Mouse (Mus musculus) cortical plate, adult 2 months (tissue): Measurements from ENCODE around the gene Agtrap.

ENCODE experiments used
- CTCF ChIP-seq: fragments of 200-500 bp; IDR thresholded peaks from 2 replicates; pipeline ENCODE4 v1.5.1; 2011; ENCODE audit warnings: mild to moderate bottlenecking, control low read depth, low read length; ENCODE audit not compliant: insufficient read depth; ENCODE audit errors: extremely low read depth
- POLR2A ChIP-seq: fragments of 200-500 bp; IDR thresholded peaks from 2 replicates; pipeline ENCODE4 v1.6.1; 2011; ENCODE audit warnings: mild to moderate bottlenecking, low read length, control low read depth; ENCODE audit not compliant: insufficient read depth; ENCODE audit errors: extremely low read depth

DNA sequence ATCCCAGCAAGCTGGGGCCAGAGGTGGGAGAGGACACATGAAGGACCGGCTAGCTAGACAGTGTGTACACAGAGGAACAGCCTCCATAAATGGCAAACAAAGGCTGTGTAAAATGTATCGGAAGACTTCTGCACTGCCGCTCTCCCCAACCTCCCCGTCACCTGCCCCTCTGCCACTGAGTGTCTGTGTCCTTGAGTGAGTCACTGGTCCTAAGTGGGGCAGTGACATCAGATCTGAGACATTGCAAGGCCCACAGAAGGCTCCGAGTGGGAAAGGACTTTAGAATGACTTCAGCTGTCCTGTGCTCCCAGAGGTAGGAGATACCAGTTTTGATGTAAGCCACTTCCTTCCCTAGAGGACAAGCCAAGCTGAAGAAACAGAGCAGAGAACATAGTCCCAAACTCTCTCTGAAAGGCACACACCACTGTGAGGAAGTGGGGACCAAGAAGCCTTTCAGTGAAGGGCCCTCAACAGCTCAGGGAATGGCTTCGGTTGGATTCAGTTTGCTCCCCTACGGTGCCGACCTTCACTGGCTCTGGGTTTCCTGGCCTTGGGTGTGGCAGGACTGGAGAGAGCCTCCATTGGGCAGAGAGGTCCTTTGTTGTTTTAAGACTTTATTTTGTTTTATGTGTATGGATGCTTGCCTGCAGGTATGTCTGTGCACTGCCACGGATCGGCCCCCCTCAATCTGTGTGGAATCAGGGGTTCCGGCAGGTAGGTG is 4.9 kb upstream of the Agtrap start:
- TF ChIP-seq POLR2A (no peak), CTCF (no peak)
